Mouse (Mus musculus) gastrocnemius, postnatal 36 days (tissue): ENCODE results near the gene Rims1. TPM values are rescaled to one million over a fixed set of nuclear protein-coding genes. Genes with fewer than 3 reads are reported as not detected.

ENCODE experiments used
- DNase-seq, 2 experiments: peaks; one replicate each; pipeline ENCODE4 v3.0.0; 2022
- intact Hi-C: fragments of 180-260 bp; cut with DNase I; formaldehyde crosslinking; loops from one replicate; pipeline ENCODE4 v1.15.1; 2025
- total RNA-seq, 2 experiments: library from RNA; stranded (reverse); gene quantifications; 2 replicates each; pipeline ENCODE4 v1.2.3; 2021

Gene Rims1
- total RNA-seq, 2 experiments from 2014 or later: 0.08 TPM; not detected in 1

- DNase-seq: no peak
- intact Hi-C loops: loop anchor here (10.0 kb wide), 1 partner anchor 988 kb away; no protein-coding TSS in a partner anchor
Observed at GRCm38 (mm10) chr1:22262169-22262950, 543.4 kb downstream of the Rims1 start.

- intact Hi-C loops: loop anchor here (10.0 kb wide), 1 partner anchor 987 kb away; no protein-coding TSS in a partner anchor
- DNase-seq: no peak
Observed at GRCm38 (mm10) chr1:22261702-22262101, 544.1 kb downstream of the Rims1 start.

- intact Hi-C loops: loop anchor here (10.0 kb wide), 1 partner anchor 985 kb away; no protein-coding TSS in a partner anchor
- DNase-seq: no peak
Observed at GRCm38 (mm10) chr1:22260291-22260690, 545.5 kb downstream of the Rims1 start.

- DNase-seq: no peak
- intact Hi-C loops: no loop called here
Observed at GRCm38 (mm10) chr1:22258356-22258755, 547.4 kb downstream of the Rims1 start.

GRCm38 (mm10) chr1:22254278-22254677, 551.5 kb downstream of the Rims1 start:
- DNase-seq: no peak
- intact Hi-C loops: no loop called here

- intact Hi-C loops: no loop called here
- no peak for DNase-seq
Observed at GRCm38 (mm10) chr1:22252873-22253272, 552.9 kb downstream of the Rims1 start.

GRCm38 (mm10) chr1:22248898-22249386, 556.9 kb downstream of the Rims1 start:
- intact Hi-C loops: no loop called here
- no peak for DNase-seq

GRCm38 (mm10) chr1:22245748-22246147, 560.0 kb downstream of the Rims1 start:
- intact Hi-C loops: no loop called here
- no peak for DNase-seq
